Mouse (Mus musculus) urinary bladder, postnatal 4 days (tissue): ENCODE results near the gene Mia2.

Experiments used
- DNase-seq, 2 experiments: peaks; one replicate each; pipeline ENCODE4 v3.0.0; 2021 to 2022; ENCODE audit warnings: low spot score in 2 of 2

Gene Mia2

DNA sequence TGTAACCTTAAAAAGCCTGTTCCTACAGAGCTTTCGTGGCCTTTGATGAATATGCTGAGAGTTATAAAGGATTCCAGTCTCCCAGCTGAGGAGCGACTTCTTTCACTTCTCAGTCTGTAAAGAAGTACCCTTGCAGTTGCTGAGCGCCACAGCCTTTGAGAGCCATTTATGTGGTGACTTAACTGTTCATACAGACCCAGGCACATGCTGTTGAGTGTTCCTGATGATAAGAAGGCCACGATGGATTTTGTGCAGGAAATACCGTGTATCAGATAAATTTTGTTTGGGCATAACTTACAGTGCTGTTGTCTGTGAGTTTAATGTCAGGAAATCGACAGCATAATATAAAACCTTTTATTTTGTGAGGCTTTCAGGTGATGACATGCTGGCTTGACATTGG is 68.9 kb downstream of the Mia2 start:
- DNase-seq = no peak

DNA sequence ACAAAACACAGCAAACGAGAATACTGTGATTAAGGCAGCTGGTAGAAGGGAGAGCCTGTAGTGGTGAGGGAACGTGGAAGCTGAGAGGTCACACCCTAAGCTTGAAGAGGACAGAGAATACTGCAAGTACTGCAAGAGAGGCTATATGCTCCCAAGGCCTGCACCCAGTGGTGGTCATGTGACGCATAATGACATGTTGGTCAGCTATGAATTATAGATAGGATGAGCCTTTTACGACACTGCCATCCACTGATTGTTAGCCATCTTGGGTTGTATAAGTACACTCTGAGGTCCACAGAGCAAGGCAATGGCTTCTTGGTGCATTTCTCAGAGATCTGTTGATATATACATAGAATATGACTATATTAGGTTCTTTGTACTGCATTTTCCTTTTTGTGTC is 71.0 kb downstream of the Mia2 start:
- no peak for DNase-seq

DNA sequence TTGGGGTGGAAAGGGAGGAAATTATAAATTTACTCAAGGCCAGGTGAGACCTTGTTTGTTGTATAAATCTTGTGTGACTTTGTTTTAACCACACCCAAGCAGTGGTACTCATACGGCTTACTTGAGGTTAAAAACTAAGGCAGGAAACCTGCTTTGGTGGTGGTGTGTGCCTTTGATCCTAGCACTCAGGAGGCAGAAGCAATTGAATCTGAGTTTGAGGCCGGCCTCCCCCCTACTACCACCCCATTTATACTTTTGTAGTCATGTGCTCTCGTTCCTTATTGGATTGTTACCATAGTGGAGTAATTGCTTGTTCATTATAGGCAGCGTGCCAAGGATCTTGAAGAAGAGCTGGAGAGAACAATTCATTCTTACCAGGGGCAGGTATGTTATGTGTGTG is 74.3 kb downstream of the Mia2 start:
- no peak for DNase-seq

DNA sequence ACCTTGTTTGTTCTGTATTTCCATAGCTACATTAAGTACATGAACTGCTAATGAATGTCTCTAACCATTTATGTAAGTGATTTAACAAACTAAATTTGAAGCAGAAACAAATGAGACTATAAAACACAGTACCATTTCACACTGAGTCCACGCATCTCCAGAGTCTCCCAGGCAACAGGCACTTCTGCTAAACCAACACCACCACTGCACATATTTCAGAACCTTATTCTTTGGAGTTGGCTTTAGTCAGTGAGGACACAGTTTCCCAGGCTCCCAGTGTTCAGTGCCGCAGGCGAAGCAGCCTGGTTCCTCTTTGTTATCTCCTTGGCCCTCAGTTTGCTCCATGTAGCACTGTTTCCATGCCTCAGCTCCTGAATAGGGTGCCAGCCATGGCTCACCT is 82.2 kb downstream of the Mia2 start:
- no peak for DNase-seq

DNA sequence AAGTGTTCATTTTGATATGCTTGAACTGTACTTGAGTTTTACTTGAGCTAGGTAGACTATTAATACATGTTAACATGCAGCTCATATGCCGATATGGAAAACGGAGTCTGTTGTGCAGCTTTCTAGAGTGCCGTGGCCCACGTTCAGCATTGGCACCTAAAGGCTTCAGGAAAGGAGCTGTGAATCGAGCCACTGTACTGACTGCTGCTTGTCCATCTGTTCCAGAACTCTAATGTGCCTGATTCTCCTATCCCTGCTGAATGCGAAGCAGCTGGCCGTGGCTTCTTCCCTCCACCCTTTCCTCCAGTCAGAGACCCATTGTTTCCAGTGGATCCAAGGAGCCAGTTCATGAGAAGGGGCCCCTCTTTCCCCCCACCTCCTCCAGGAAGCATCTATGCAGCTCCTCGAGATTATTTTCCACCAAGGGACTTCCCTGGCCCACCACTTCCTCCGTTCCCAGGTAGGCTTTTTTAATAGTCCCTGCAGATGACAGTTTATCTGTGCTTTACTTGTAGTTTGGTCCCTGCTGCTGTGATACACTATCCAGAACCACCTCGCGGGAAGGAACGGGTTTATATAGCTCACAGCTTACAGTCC is 92.6 kb downstream of the Mia2 start:
- DNase-seq = no peak

DNA sequence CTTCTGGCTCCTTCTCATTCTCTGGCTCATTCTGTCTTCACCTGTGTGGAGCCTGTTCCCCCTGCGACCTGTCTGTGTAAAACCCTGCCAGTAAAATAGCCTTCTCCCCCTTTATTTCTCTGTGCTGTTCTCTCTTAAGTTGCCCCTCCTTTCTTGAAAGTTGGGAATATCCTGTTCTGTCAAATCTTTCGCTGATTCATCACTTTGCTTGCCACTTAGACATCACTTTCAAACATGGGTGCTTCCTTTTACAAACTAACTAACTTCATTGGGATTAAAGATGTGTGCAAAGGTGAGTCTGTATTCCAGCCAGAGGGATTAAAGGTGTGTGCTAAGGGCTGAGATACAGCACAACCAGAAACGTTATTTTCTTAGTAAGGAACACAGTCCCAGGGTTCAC is 98.0 kb downstream of the Mia2 start:
- DNase-seq = no peak

DNA sequence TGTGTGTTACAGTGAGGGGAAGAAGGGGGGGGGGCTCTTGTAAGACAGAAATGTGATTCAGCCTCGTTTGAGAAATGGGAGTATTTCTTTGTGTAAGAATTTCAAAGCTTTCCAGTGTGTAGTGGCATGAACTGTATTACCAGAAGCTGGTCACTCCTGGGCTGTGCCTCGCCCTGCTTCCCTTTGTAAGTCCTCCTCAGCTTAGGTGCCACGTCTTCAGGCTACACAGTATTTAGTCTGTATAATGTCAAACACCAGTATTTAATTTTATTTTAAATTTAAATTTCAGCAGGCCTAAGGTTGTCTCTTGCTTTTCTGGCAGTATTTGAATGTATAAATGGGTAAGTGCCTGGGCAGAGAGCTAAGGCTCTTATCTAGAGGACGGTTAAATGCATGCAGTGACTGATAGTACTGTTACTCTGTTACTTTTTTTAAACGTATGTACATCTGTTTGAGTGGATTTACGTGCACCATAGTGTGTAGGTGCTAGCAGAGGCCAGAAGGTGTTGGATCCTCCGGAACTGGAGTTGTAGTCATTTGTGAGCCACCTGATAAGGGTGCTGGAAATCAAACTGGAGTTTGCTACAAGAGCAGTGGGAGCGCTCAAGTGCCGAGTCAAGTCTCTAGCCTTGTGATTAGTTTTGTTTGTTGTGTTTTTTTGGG is 98.9 kb downstream of the Mia2 start:
- DNase-seq = no peak

DNA sequence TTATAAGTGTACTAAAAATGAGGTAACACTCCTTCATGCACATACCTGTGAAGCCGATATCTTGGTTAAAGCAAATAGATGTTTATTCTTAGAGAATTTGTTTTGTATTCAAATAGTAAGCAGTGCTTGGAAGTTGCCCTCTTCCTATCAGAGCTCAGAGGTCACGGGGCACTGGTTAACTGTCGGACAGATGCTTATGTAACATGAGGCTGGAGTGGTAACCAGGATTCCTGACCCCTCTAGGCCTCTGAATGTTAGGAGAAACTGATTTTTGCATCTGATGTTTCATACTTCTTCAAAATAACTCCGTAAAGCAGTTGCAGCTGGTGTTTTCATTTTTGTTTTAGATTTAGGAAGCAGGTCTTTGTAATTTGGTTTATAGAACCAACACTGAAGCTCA is 99.5 kb downstream of the Mia2 start:
- no peak for DNase-seq

DNA sequence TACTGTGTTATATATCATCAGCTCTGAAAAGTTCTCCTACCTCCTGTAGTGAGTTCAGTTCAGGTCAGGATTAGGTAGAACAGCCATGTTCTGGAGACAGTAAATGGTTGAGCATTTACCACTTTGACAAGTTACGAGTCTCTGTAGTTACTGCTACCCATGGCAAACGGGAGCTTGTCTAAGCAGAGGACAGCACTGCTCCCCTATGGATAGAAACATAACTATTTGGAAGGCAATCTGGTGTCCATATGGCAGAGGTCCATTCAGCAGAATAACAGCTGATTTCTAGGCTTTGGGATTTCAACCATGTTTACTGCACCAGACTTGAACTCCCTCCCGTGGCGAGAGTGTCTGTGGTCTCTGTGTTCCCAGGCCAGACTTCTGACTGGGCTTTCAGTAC is 100.3 kb downstream of the Mia2 start:
- DNase-seq = no peak

DNA sequence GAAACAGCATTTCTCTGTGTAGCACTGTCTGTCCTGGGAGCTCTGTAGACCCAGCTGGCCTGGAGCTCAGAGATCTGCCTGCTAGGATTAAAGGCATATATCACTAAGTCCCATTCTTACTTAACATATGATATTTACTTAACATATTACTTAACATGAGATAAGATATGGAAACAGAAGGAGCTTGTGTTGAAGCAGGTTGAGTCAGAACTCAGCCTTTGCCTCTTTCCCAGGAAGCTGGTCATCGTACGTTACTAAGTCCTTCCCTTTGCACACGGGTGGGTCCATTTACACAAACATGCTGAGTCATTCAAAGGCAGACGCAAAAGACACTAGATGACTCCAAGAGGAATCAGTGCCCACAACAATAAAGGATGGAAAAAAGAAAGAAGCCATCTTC is 103.2 kb downstream of the Mia2 start:
- no peak for DNase-seq

DNA sequence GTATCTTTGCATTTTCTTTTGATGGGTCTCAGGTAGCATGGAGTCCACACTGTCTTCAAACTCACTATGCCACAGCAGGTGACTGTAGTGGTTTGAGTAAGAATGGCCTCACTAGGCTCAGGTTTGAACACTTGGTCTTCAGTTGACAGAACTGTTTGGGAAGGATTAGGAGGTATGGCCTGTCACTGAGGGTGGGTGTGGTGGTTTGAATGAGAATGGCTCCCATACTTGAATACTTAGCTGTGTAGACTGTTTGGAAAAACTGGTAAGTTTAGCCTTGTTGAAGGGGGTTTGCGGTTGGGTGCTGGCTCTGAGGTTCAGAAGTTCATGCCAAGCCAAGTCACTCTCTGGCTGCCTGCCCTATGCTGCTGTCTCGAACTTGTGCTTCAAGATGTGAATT is 103.8 kb downstream of the Mia2 start:
- no peak for DNase-seq

DNA sequence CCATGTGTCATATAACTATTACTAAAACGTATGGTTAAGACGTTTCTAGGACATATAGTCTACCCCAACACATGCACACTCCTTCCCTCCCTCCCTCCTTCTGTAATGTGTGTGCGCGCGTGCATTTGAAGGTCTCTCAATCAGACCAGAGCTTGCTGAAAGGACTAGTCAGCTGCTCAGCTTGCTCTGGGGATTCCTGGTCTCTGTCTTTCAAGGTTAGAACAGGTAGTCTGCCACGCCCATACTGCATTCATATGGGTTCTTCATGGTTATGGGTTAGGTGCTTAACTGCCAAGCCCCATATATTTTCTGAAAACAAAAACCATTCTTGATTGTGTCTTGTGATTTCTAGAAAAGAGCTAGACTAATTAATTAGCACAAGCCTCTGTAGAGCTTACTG is 110.0 kb downstream of the Mia2 start:
- DNase-seq = no peak

DNA sequence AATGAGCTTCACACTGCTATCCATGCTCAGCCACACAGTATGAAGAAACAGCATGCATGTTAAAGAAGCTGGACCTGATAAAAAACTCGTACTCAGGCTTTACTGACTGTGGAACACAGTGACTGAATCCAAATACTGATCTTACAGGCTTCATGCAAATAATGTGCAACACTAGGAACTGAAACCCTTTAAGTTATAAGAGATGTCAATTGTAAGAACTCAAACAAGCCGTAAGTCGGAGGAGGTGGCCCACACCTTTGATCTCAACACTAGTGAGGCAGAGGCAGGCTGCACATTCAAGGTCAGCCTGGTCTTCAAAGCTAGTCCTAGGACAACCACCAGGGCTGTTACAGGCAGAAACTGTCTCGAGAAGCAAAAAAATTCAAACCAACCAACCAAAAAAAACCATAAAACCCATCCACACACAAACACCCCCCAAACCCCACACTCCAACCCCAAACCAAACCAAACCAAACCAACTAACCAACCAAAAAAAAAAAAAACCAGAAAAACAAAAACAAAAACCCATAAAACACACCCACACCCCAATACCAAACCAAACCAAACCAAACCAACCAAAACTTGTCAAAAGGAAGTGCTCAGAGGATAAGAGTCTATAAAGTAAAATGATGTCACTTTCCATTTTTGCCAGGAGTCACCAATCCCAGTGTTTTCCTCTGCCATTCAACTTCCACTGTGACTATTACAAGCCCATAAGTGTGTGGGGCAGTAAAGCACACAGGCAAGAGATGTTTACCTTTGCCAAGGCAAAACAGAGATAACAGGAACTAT is 110.8 kb downstream of the Mia2 start:
- no peak for DNase-seq

DNA sequence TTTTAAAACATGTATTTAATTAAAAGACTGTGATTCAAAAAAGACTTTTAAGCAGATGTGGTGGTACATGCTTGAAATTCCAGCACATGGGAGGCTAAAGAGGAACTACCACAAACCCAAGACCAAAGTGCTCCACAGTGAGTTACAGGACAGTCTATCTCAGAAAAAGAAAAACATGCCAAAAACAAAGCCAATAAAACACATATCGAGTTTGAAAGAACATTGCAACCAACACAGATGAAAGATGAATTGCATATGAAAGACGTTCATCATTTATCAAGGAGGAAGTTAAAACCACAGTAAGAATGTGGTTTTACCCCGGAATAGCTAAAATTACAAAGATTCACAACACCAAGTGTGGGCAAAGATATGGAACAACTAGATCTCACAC is 111.4 kb downstream of the Mia2 start:
- no peak for DNase-seq

DNA sequence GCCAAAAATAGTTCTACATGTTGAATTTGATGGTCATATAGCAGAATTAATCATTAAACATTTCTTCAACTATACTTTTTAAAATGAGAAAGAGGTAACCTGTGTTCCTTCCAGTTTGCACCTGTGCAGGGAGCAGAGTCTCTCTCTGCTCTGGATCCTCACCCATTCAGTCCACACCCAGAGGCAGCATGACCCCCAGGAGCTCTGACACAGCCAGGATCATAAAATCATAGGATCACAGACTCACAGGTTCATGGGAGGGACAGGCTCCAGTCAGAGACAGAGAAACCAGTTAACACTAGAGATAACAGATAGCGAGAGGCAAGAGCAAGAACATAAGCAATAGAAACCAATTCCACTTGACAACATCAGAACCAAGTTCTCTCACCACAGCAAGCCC is 112.2 kb downstream of the Mia2 start:
- no peak for DNase-seq

DNA sequence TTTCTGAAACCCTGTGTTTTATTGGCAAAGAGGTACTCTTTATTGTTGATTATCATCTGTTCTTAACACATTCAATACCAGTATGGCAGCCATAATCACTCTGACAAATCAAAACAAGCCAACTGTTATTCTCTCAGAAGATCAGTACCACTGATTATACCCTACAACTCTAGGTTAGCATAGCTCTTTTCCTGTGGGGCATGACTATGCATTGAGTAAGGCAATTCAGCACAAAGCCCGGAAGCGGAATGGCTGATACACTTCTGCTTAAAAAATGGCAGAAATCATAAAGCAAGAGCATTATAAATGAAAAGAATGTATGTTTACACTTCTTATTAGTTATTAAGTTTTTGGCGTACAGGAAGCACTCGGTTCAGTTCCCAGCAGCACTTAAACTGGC is 120.6 kb downstream of the Mia2 start:
- no peak for DNase-seq

DNA sequence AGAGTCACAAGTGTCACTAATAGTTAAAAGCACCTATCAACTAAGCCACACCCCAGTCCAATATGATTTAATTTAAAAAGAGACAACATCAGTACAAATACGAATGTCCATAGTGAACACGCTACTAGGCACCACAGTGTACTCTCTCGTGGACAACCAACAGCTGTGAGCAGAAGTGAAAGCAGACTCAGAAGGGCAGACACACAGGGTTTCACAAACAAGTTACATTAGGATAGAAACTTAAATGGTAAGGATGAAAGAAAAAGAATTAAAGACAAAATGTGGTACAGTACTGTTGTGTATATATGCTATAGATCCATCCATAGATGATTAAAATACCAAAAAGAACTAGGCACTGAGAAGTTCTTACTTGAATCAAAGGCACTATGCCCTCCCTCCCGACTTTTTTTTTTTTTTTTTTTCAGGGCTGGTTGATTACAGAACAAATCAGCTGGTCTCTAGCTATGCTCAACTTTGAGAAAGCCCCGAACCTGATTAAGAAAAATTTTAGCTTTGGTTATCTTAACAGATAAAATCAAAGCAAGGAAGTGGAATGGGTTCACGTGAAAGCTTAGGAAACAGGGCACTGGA is 121.2 kb downstream of the Mia2 start:
- no peak for DNase-seq

DNA sequence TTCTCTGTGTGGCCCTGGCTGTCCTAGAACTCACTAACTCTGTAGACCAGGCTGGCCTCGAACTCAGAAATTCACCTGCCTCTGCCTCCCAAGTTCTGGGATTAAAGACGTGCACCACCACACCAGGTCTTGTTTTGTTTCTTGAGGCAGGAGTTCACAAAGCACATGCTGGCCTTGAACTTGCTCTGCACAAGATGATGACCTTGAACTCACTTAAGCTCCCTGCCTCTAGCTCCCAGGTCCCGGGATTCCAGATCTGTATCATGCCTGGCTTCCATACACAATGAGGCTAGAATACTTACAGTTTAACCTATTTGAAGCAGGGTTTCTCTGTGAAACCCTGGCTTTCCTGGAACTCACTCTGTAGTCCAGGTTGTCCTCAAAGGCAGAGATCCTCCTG is 121.7 kb downstream of the Mia2 start:
- no peak for DNase-seq

DNA sequence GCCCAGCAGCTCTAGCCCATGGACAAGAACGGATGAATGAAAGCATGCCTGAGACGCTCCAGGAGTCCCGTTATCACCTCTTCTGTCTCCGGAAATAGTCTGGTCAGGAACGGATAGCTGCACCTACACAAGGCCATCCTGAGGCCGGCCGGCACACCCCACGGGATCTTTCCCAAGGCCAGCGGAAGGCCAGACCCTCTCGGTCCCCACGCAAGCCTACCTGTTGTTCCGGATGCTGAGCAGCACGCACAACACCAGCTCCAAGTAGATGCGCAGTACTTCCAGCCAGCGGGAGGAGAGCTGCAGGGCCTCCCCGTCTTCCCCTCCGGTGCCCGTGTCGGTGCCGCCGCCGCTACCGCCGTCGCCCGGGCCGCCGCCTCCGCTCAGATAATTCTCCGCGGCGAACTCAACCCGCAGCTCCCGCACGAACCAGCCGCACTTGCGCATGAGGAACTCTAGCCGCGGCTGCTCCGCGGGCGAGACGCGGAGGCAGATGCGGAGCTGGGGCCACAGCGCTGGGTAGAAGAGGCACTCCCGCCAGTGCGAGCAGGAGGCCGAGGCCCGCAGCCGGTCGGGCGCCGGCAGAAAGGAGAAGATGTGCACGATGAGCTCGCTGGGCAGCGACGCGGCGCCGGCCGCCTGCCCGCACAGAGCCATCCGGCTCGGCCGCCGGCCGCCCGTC is 123.2 kb downstream of the Mia2 start:
- DNase-seq = peak in 1 of 2 experiments; percentile 59

DNA sequence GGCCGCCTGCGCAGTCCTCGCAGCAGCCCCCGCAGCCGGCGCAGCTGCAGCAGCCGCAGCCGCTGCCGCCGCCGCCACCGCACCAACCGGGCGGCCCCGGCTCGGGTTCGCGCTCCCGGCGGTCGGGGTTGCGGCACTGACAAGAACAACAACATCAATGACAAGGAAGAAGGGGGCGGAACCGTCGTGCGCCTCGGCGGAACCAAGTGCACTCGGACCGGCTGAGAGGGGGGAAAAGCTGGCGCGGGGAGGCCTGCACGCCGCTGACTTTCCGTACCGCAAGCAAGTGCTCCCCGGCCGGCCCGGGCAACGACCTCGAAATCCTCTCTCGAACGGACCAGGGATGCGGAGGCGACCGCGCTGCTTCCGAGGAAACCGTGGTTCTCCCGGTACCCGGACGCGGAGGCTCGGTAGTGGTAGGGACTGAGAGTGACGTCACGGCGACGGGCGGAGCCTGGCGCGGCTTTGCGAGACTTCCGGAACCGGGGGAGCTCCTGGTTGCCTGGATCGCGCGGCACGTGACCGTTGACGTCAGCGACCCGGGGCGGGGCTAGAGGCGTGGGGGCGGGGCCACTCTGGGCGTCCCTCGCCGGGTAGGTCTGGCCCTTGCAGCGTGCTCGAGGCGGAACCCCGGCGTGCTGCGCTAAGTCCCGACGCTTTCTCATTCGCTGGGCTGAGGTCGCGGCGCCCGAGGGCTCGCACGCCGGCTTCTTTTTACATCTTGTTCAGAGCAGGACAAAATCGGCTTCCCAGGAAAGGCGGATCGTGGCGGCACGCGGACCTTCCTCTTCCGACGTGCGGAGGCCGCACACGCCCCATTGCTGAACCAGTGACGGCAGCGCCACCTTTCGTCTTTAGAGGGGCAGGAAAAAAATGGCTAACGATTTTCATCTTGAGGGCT is 124.0 kb downstream of the Mia2 start, which contains the start of gene Fbxo33:
Fbxo33 (minus strand) TSS at position 401 of the 901 bp plus-strand sequence.
- DNase-seq = peak; percentile 96 to 98

DNA sequence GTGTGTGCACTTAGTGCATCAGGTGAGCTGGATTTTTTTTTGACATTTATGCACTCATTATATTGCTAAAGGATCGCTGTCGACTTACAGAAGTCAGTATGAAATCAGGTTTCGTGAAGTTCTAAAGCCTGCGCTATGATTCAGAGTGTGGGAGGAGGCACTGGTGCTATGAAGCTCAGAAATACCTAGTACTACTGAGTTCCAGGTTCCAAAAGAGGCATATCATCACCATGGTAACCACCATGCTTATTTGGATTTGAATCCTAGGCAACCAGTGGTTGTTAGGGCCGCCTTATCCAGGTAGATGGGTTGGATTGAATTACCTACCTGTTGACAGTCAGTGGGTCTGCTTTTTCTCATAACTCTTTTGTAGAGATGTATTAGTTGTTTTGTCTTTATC is 132.8 kb downstream of the Mia2 start:
- no peak for DNase-seq
